Mouse (Mus musculus) urinary bladder, postnatal 4 days (tissue): ENCODE results near the gene Pprc1.

Experiments used
- DNase-seq, 2 experiments: peaks; one replicate each; pipeline ENCODE4 v3.0.0; 2021 to 2022; ENCODE audit warnings: low spot score in 2 of 2

The Pprc1 gene

DNA sequence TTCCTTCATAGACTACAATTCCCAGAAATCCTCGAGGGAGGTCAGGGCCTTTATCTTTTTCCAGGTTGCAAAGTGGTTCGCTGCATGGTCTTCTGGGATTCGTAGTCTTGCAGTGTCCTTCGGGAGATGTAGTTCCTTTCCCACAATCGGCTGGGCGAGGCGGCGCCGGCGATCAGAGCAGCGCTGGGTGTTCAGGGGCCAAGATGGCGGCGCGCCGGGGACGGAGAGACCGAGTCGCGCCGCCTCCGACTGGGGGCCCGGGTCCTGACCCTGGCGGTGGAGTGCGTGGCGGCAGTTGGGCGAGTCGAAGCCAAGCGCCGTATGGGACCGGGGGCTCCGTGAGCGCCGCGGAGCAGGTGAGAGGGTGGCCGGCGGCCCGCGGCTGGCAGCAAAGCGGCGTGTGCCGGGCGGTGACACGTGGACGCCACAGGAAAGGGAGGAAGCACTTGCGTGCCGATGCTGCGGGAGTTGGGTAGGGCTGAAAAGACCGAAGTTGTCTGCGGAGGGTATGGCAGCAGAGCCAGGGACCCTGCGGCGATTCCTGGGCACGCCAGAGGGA is 11.8 kb downstream of the Pprc1 start:
- DNase-seq = peak; percentile 90 to 91

DNA sequence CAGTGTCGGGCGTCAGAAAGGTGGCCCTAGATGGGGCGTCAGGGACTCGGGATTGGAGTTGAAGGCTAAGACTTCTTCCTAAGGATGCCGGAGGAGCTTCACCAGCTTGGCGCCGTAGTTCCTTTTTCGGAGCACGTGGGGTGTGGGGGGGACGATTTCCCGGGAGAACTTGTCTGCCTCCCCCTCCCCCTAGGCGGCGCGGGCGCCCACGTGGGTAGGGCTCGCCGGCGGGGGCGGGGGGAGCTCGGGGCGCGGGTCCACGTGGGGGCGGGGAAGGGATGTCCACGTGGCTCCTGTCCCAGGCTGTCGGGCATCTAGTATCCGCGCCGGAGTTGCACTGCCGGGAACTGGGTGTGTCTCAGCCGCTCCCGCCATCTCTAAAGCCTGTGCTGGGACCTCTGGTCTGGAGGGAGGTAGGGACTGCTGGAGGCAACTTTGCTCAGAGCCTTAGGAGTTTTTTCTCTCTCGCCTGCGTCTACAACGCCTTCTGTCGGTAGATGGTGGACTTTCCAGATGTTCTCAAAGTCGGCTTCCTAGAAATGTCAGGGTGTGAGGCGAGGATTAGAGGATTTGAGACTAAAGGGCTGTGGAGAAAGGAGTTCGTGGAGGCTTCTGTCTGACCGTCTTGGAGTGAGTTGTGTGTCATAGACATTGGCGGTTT is 12.4 kb downstream of the Pprc1 start:
- peak; percentile 84 for DNase-seq

DNA sequence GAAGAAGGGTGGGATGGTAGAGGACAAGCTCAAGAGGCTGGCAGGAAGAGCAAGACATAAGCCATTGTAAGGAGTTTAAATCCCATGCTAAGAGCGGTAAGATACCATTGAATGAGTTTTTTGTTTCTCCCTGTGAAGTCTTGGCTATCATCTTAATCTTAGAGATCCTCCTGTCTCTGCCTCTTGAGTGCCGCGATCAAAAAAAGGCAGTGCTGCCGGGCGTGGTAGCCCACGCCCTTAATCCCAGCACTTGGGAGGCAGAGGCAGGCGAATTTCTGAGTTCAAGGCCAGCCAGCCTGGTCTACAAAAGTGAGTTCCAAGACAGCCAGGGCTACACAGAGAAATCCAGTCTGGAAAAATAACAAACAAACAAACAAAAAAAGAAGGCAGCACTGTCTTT is 13.8 kb downstream of the Pprc1 start:
- no peak for DNase-seq

DNA sequence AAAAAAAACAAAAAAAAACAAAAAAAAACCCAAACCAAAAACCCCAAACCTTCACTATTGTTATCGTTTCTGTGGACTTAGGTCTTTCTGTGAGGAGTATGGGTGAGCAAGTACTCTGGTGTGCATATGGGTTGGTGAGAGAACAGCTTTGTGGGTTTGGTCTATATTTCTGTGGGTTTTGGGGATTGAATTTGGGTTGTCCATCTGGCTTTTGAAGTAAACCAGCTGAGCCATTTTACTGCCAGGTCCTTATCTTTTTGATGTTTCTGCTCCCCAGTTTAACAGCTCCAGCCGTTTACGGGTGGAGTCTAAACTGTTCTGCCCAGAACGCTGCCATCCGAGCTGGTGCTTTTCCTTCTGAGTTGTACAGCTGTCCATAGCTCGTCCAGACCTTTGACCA is 16.2 kb downstream of the Pprc1 start:
- DNase-seq = no peak

DNA sequence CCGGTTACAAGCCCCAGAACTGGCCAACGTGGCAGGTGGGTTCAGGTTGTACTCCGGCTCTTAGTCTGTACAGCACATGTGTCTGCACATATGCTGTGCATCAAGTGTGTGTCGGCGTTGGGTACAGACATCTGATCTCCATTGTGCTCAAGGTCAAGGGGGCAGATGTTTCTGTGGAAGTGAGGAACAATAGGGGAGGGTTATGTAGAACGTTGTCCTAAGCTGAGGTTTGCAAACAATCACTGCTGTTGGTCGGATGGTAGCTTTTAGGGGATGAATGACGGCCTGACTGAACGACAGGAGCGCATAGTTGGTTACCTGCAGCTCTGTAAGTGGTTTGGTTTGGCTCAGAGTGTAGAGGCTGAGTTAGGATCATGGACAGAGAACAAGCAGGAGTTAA is 23.4 kb downstream of the Pprc1 start:
- no peak for DNase-seq

DNA sequence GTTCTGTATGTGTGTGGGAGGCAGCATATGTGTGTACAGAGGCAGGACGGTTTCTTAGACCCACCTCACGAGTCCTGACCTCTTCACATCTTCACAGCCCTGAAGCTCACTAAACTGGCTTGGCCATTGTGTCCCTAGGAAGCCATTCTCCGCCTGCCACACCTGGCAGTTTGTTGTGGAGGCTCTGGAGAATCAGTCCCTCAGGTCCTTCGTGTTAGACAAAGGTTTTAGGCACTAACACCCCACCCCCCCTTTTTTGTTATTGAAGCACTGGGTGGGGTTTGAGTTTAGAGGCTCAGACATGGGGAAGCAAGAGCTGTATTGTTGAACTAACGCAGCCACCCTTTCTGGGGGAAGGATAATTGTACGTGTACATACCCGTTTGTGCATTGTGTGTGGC is 28.6 kb downstream of the Pprc1 start:
- no peak for DNase-seq

DNA sequence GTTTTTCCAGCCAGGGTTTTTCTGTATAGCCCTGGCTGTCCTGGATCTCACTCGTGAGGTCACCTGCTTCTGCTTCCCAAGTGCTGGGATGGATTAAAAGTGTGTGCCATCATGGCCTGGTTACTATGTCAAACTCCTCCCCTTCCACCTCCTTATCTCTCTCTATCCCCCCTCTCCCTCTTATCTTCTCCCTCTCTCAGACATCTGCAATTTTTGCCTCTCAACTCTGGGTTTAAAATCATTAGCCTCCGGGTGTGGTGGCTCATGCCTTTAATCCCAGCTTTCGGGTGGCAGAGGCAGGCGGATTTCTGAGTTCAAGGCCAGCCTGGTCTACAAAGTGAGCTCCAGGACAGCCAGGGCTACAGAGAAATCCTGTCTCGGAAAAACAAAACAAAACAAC is 29.6 kb downstream of the Pprc1 start:
- DNase-seq = no peak

DNA sequence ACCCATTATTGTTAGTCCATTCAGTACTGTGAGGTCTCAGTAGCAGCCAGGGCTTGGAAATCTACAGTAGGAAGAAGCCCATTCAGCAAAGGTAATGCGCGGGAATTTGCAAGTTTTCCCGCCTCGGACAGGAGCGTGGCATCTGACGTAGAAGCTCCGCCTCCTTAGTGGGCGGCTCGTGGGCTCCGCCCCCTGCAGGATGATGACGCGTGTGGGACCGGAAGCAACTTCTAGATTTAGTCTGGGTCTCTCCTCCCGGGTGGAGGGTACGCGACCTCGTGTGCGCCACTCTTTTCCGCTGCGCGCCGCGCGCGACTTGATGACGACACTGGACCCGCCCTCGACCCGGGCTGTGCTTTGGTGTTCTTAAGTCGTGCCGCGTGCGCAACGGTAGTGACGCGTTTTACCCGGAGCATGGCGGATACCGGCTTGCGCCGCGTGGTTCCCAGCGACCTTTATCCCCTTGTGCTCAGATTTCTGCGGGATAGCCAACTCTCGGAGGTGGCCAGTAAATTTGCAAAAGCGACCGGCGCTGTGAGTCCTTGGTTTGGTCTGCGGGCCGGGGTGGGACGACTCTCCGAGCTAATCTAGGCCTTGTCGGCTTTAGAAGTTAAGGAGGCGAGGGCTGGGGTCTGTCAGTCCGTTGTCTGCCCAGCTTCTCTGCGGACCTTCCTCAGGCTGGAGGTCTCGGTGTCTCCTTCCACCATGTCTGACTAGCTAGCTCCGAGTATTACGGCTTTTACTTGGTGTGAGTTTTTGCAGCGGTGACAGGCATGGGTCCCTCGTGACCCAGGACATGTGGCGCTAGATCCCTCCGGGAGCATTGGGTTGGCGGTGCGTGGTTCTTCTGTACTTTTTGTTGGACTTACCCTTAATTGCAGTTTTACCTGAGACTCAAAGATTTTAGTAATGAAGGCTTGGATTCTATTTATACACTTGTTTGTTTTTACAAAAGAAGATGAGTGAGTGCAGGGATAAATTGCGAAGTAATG is 31.2 kb downstream of the Pprc1 start, which contains the start of gene Nolc1:
Gene Nolc1, plus strand, starts transcription at position 248 of the 992 bp plus-strand sequence.
- peak; percentile 97 to 99 for DNase-seq

DNA sequence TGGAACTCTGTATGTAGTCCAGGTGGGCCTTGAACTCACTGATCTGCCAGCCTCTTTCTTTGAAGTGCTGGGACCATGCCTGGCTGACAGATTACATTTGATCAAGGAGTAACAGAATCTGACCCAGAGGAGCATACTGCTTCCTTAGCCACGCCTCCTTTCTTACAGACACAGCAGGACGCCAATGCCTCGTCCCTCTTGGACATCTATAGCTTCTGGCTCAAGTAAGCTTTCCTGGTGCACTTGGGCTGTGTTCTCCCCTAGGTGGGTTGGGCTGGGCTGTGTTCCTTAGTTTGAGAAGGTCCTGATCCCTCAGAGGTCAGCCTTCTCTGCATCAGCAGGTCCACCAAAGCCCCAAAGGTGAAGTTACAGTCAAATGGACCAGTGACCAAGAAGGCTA is 33.8 kb downstream of the Pprc1 start:
- no peak for DNase-seq

DNA sequence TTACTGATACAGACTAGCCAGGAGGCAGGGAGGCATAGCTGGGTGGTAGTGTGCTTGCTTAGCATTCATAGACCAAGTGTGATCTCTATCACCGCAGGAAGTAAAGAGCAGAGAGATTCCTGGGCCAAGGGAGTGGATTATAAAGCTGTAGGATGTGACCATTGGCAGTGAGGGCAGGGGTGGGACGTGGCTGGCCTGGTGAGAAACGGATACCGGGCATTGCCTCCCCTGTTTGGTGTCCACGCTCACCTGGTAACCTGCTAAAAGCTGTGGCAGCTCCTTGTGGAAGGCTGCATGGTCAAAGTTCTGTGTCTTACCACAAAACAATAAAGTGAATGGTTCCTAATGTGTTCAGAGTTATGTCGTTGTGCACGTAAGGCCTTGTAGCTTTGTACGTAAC is 40.5 kb downstream of the Pprc1 start:
- no peak for DNase-seq

DNA sequence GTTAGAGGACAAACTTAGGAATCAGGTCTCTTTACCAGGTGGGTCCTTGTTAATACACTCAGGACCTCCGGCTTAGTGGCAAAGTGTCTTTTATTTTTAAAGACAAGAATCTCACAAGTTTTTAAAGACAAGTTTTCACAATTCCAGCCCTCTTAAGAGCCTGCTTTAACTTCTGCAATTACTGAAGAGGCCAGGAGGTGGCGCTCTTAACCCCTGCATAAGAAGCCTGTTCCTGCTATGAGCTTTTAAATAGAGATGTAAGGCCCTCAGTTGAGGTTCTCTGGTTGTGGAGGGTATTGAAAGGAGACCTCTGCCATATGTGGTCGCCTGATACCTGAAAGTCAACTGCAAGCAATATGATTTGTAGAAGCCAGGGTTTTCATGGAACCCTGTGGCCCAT is 41.7 kb downstream of the Pprc1 start:
- DNase-seq = no peak

DNA sequence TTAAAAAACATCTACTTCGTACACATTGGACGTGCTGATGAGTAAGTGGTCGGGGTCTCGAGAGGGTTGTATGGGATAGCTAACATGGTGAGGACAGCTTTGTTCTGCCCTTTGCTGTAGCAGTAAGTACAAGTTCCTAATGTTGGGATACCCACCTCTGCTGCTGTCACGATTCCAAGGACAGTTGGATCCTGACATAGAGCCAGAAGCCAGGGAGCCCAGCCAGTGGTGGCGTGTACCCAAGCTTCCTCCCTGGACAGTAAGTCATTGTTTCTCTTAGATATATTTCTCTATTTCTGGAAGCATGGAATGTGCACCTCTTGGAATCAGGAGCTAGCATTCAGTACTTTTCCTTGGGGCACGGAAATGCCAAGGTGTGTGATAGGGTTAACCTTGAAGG is 43.2 kb downstream of the Pprc1 start:
- peak in 1 of 2 experiments; percentile 43 for DNase-seq

DNA sequence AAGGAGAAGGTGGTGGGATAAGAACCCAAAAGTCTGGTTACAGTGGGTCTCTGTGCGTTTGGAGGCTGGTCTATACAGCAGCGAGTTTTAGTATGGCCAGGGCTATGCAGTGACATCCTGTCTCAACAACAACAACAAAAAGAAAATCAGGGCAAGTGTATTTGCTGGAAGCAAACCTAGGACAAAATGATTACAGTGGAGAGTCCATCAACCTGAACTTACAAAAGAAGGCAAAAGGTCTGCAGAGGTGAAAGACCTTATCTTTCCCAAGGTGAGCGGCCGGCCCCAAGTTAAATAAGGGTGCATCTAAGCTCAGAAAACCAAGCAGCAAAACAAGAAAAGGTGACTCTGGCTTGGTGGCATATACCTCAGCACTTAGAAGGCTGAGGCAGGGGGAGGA is 47.0 kb downstream of the Pprc1 start:
- no peak for DNase-seq

DNA sequence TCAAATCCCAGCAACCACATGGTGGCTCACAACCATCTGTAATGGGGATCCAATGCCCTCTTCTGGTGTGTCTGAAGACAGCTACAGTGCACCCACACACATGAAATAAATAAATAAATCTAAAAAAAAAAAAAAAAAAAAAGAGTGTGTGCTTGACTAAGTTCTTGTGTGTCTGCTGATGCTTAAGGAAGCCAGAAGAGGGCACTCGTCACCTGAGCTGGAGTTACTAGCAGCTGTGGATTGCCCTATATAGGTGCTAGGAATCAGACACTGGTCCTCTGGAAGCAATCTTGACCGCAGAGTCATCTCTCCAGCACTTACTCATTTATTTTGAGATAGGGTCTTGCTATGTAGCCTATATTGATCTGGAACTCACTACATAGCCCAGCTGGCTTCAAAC is 49.5 kb downstream of the Pprc1 start:
- no peak for DNase-seq

DNA sequence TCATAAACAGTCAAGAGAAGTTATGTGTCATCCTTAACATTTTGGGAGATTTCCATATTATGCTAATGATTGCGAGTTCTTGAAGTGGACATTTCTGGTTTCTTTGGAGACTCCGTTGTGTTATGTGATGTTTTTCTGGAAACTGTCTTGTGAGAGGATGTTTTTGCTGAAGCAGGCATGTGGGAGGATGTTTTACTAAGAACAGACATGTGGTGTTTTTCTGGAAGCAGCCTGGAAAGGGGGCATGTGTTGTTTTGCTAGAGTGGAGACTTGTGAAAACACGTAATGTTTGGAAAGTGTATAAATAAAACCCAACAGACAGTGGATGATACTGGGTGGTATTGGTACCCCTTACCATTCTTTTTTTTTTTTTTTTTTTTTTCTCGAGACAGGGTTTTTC is 50.6 kb downstream of the Pprc1 start:
- no peak for DNase-seq

DNA sequence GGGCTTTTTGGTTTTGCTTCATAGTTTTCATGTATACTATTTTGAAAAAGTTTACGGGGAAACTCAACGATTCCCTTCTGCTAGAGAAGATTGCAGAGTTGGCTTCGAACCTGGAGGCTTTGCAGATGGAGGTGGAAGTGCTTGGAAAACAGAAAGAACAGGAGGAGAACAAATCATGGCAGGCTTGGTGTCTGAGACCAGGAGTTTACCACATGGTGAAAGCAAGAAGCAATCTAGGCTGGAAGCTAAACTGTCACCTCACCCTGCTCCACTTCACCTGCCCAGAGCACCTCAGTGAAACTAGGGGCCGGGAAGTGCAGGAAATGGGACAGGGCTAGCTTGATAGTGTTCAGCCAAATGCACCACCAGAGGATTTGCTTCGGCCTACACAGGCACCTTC is 51.7 kb downstream of the Pprc1 start:
- no peak for DNase-seq

DNA sequence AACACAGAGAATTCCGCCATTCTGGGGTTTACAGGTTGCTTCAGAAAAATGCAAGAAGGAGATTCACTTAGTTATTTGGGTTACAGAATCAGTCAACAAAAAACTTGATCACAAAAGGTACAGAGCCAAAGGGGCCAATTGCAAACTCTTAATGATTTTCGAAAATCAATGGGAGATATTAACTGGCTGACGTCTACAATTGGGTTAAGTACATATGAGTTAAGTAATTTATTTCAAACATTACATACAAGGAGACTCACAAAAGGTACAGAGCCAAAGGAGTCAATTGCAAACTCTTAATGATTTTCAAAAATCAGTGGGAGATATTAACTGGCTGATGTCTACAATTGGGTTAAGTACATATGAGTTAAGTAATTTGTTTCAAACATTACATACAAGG is 54.9 kb downstream of the Pprc1 start:
- no peak for DNase-seq

DNA sequence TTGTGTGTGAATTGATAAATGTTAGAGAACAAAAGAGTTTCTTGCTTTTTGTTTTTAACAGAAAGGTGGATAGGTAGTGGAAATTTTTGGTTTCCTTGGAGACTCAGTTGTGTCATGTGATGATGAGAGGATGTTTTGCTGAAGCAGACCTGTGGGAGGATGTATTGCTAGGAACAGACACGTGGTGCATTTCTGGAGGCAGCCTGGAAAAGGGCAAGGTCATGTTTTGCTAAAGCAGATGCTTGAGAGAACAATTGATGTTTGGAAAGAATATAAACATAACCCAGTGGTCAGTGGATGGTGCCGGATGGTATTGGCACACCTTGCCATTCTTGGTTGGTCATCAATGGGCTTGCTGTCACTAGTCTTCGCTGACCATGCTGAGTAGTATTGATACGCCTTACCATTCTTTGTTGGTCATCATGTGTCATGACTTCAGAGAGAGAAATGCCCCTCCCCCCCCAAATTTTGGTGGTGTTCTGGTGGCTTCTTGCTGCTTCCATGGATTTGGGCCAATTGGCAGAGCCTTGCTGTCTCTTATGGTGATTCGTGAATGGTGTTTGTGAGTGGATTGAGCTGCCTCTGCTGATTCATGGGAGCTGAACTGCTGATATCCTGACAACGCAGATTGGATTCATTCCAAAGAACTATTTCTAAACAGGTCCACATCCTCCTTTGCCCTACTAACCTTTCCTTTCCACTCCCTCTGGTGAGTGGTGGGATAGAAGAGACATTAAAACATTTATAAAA is 58.9 kb downstream of the Pprc1 start:
- DNase-seq = no peak

DNA sequence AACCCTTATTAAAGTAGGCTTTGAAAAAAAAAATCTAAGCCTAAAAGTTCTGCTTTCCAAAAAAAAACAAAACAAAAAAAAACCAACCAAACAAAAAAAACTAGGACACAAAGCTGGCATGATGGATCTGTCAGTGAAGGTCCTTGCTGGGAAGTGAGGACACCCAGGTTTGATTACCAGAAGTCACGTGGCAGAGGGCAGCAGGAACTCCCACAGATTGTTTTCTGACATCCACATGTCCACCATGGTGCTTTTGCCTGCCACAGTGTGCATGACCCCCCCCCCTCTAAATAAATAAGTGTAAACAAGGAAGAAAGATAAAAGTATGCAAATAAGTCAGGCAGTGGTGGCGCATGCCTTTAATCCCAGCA is 59.5 kb downstream of the Pprc1 start:
- DNase-seq = no peak

DNA sequence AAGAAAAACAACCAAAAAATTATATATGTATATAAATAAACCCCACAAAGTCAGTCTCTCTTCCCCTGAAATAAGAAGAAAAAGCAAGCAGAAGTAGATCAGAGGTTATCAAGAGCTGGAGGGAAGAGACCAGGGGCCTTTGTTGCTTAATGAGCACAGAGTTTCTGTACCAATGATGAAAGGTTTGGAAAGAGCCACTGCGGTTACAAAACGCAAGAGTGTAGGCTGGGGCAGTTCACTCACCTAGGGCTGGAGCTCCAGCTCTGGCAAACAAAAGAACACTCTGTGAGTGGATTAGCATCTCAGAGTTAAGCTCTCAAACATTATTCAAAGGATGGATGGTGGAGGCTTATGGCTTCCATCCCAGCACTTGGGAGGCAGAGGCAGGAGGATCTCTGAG is 65.5 kb downstream of the Pprc1 start:
- DNase-seq = no peak

DNA sequence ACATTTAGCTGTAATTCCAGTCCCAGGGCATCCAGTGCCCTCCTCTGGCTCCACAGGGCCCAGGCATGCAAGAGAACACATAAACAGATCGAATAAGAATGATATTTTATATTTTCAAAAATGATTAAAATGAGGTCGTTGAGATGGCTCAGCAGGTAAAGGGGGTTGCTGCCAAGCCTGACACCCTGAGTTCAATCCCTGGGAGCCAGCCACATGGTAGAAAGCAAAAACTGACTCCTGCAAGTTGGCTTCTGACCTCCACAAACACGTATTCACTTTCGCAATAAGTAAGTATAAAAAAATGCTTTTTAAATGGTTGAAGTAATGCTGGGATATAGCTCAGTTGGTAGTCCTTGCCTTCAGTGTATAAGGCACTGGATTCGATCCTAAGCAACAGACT is 66.1 kb downstream of the Pprc1 start:
- no peak for DNase-seq

DNA sequence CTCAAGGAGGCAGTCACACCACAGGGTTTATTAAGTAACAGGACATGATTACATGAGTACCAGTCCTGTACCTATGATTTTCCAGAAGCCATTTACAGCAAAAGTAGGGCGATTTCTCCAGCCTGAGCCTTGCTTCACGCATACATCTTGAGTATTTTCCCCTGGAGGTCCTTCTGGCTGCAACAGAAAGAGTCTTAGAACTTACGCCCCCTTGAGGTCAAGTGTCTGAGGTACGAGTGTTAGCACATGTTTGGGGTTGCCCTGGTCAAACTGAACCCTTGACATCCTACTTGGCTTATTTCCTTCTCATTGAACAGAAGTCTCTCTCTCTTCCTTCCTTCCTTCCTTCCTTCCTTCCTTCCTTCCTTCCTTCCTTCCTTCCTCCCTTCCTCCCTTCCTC is 69.9 kb downstream of the Pprc1 start:
- no peak for DNase-seq
